Mouse (Mus musculus): ENCODE data around the gene Fam222b. TPM values are rescaled to one million over a fixed set of nuclear protein-coding genes. Genes with fewer than 3 reads are reported as not detected.

Gene Fam222b
- polyA plus RNA-seq, 1 experiment = 15.7 TPM

- no peak for DNase-seq (ENCODE audit: low read depth)
These were observed 70.7 kb downstream of the Fam222b start, which contains the start of gene Traf4 for GRCm38 (mm10) chr11:78164924-78165760. Gene Traf4 (minus strand): TSS chr11:78165589.

GRCm38 (mm10) chr11:78165761-78166109 lies 71.3 kb downstream of the Fam222b start:
- DNase-seq (ENCODE audit: low read depth) = no peak

GRCm38 (mm10) chr11:78166161-78166560 lies 71.7 kb downstream of the Fam222b start:
- DNase-seq (ENCODE audit: low read depth) = no peak

GRCm38 (mm10) chr11:78166640-78167039 lies 72.2 kb downstream of the Fam222b start:
- DNase-seq (ENCODE audit: low read depth) = no peak

- no peak for DNase-seq (ENCODE audit: low read depth)
These were observed 72.9 kb downstream of the Fam222b start for GRCm38 (mm10) chr11:78167257-78167959.

- no peak for DNase-seq (ENCODE audit: low read depth)
These were observed 74.3 kb downstream of the Fam222b start for GRCm38 (mm10) chr11:78168541-78169468.

- DNase-seq (ENCODE audit: low read depth) = no peak
These were observed 75.8 kb downstream of the Fam222b start for GRCm38 (mm10) chr11:78170306-78170705.

GRCm38 (mm10) chr11:78171328-78171727 lies 76.9 kb downstream of the Fam222b start:
- no peak for DNase-seq (ENCODE audit: low read depth)

GRCm38 (mm10) chr11:78172034-78172747 lies 77.7 kb downstream of the Fam222b start:
- DNase-seq (ENCODE audit: low read depth) = no peak

- no peak for DNase-seq (ENCODE audit: low read depth)
These were observed 78.4 kb downstream of the Fam222b start for GRCm38 (mm10) chr11:78172748-78173383.

- no peak for DNase-seq (ENCODE audit: low read depth)
These were observed 80.0 kb downstream of the Fam222b start for GRCm38 (mm10) chr11:78174506-78174905.

GRCm38 (mm10) chr11:78175771-78176401 lies 81.4 kb downstream of the Fam222b start:
- DNase-seq (ENCODE audit: low read depth) = no peak

- no peak for DNase-seq (ENCODE audit: low read depth)
These were observed 82.0 kb downstream of the Fam222b start, which contains the start of the genes Nek8 and Tlcd1 for GRCm38 (mm10) chr11:78176402-78176862. Gene Nek8 (minus strand): TSS chr11:78176675. Gene Tlcd1 (plus strand): TSS chr11:78176711.

GRCm38 (mm10) chr11:78176905-78177331 lies 82.5 kb downstream of the Fam222b start:
- no peak for DNase-seq (ENCODE audit: low read depth)

GRCm38 (mm10) chr11:78177437-78177836 lies 83.0 kb downstream of the Fam222b start:
- no peak for DNase-seq (ENCODE audit: low read depth)

- no peak for DNase-seq (ENCODE audit: low read depth)
These were observed 83.7 kb downstream of the Fam222b start for GRCm38 (mm10) chr11:78177903-78178858.

- no peak for DNase-seq (ENCODE audit: low read depth)
These were observed 84.5 kb downstream of the Fam222b start for GRCm38 (mm10) chr11:78178859-78179437.

GRCm38 (mm10) chr11:78179438-78179999 lies 85.1 kb downstream of the Fam222b start:
- DNase-seq (ENCODE audit: low read depth) = no peak

All from gonadal fat pad, adult 2 months (tissue).